Mouse (Mus musculus) liver, embryonic 11.5 days (tissue): Measurements from ENCODE around the gene Jaml. TPM values are rescaled to one million over a fixed set of nuclear protein-coding genes. Genes with fewer than 3 reads are reported as not detected.

ENCODE experiments used
- ATAC-seq: fragments of 200-750 bp; cut with Nextera tagmentation; replicated peaks from 2 replicates; pipeline ENCODE4 v1.8.0; 2017; ENCODE audit warnings: moderate number of reproducible peaks, mild to moderate bottlenecking, moderate TSS enrichment, moderate library complexity; ENCODE audit not compliant: low FRiP score
- DNase-seq: peaks from one replicate; pipeline ENCODE4 v3.0.0-alpha.2; 2017; ENCODE audit warnings: low spot score
- H3K27ac ChIP-seq: fragments of 300-500 bp; sonication (generic); 2 replicates; pipeline ENCODE4 v1.5.1; 2014; ENCODE audit warnings: mild to moderate bottlenecking, low read depth, low read length, control low read depth
- H3K27me3 ChIP-seq: fragments of 300-500 bp; sonication (generic); replicated peaks from 2 replicates; pipeline ENCODE4 v1.6.1; 2014; ENCODE audit warnings: low read length, mixed read lengths; ENCODE audit not compliant: control insufficient read depth, insufficient read depth
- H3K36me3 ChIP-seq: fragments of 300-500 bp; sonication (generic); 2 replicates; pipeline ENCODE4 v1.6.1; 2014; ENCODE audit warnings: mild to moderate bottlenecking, low read length, moderate library complexity, mixed read lengths; ENCODE audit not compliant: control insufficient read depth, insufficient read depth
- H3K4me1 ChIP-seq: fragments of 300-500 bp; sonication (generic); replicated peaks from 2 replicates; pipeline ENCODE4 v1.6.1; 2014; ENCODE audit warnings: low read length, mixed read lengths; ENCODE audit not compliant: control insufficient read depth, insufficient read depth
- H3K4me2 ChIP-seq: fragments of 300-500 bp; sonication (generic); 2 replicates; pipeline ENCODE4 v1.6.1; 2014; ENCODE audit warnings: mild to moderate bottlenecking, control low read depth, moderate library complexity
- H3K4me3 ChIP-seq: fragments of 300-500 bp; sonication (generic); 2 replicates; pipeline ENCODE4 v1.5.1; 2014; ENCODE audit warnings: low read depth, low read length, control low read depth
- H3K9ac ChIP-seq: fragments of 300-500 bp; sonication (generic); 2 replicates; pipeline ENCODE4 v1.6.1; 2014; ENCODE audit warnings: low read depth, low read length, control low read depth
- H3K9me3 ChIP-seq: fragments of 300-500 bp; sonication (generic); 2 replicates; pipeline ENCODE4 v1.6.1; 2016; ENCODE audit warnings: low read length, inconsistent platforms, mixed read lengths; ENCODE audit not compliant: control insufficient read depth
- WGBS: fragments of 180-500 bp; shearing (Covaris S2); extraction: QIAGEN DNeasy Blood & Tissue Kit; methylation state at CpG from one replicate; pipeline ENCODE4 v1.1.7; 2014; 5-methylcytosine and 5-hydroxymethylcytosine counted together
- polyA plus RNA-seq: library from polyadenylated mRNA; unstranded; fragments of >200 nt; fragmentation: Nextera tagmentation; extraction: Ambion mirVana; gene quantifications from 2 replicates; pipeline ENCODE4 v1.2.1, GENCODE M21; 2014

Gene Jaml
- polyA plus RNA-seq, 1 experiment from 2014 or later = 0.18 TPM

- ATAC-seq = no peak
- whole genome bisulfite sequencing = 78% methylated on average over 2 of the region's 2 CpGs
Observed at GRCm38 (mm10) chr9:45105596-45106374, 26.8 kb downstream of the Jaml start.

GRCm38 (mm10) chr9:45115706-45116105 is 36.7 kb downstream of the Jaml start:
- Histone ChIP-seq H3K9me3 (no peaks in the 10 kb centered on the region), H3K9ac (no peak overlapping the region), H3K27me3 (peaks cover 22% of the 10 kb centered on the region), H3K27ac (no peak overlapping the region), H3K4me3 (peak overlapping the region; percentile 14; the same call in 1 of the 2 replicates), H3K4me1 (no peaks in the 10 kb centered on the region), H3K36me3 (no peaks in the 10 kb centered on the region), H3K4me2 (peak overlapping the region; percentile 30)
- WGBS = 9% methylated on average over 14 of the region's 14 CpGs
- peak; percentile 42 for DNase-seq
- no peak for ATAC-seq

More at GRCm38 (mm10) chr9:45105596-45106374, 26.8 kb downstream of the Jaml start:
- Histone ChIP-seq H3K27ac (no peak overlapping the region), H3K27me3 (no peaks in the 10 kb centered on the region), H3K4me1 (no peaks in the 10 kb centered on the region), H3K36me3 (no peaks in the 10 kb centered on the region), H3K9ac (no peak overlapping the region), H3K9me3 (no peaks in the 10 kb centered on the region), H3K4me3 (no peak overlapping the region), H3K4me2 (no peak overlapping the region)
- no peak for DNase-seq

DNA sequence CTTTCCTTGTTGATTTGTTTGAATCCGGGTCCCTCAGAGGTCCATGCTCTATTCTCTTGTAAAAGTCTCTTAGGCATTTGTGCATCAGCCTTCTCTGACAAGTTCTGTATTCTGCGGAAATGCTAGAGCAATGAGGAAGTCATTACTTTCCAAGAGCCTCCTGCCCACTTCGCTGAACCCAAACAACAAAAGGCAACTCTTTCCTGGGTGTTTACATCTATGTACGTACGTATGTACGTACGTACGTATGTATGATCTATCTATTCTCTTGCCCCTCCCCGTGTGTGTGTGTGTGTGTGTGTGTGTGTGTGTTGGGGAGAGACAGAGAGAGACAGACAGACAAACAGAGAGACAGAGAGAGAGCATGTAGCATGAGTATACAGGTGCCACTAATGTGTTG is 37.8 kb downstream of the Jaml start:
- no peak for DNase-seq
- WGBS = 57% methylated on average over 9 of the region's 9 CpGs
- no peak overlapping the region for H3K27ac ChIP-seq
- ATAC-seq = no peak
- H3K4me3 ChIP-seq = no peak overlapping the region
- no peak overlapping the region for H3K4me2 ChIP-seq
- no peaks in the 10 kb centered on the region for H3K9me3 ChIP-seq
- peaks cover 22% of the 10 kb centered on the region for H3K27me3 ChIP-seq
- H3K9ac ChIP-seq = no peak overlapping the region
- no peaks in the 10 kb centered on the region for H3K4me1 ChIP-seq
- no peaks in the 10 kb centered on the region for H3K36me3 ChIP-seq

GRCm38 (mm10) chr9:45117741-45118431 is 38.9 kb downstream of the Jaml start, which contains the start of gene Scn2b:
TSS of gene Scn2b (plus strand) at chr9:45117782.
- peaks cover 22% of the 10 kb centered on the region for H3K27me3 ChIP-seq
- H3K4me3 ChIP-seq = peak within 1 kb of the TSS; percentile 51
- H3K4me2 ChIP-seq = peak within 1 kb of the TSS; percentile 47
- 3% methylated on average over 13 of the region's 13 CpGs for WGBS
- no peak for DNase-seq
- H3K9me3 ChIP-seq = no peaks in the 10 kb centered on the region
- peak within 1 kb of the TSS; percentile 35; the same call in 1 of the 2 replicates for H3K27ac ChIP-seq
- peak within 1 kb of the TSS; percentile 42 for H3K9ac ChIP-seq
- no peaks in the 10 kb centered on the region for H3K36me3 ChIP-seq
- ATAC-seq = no peak
- 0 out of 2 replicates have a peak, but pooled peaks cover 4% of the 10 kb centered on the region for H3K4me1 ChIP-seq

DNA sequence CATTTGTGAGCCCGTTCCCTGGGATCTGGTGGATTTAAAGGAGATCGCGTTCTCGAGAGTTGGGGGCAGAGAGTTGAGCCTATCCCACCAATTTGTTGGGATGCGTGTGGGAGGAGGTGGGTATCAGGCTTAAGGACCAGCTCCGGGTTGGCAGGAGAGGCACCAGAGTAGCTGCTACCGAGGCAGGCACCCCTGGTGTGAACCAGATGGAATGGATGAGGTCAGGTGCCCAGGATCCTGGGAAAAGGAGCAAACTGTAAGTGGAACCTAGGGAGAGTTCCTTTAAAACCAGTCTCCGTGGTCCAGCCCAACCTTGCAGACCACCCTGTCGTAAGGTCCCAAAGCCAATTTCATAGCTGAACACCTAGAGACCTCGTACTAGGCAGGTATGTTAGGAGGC is 39.6 kb downstream of the Jaml start:
- ATAC-seq = no peak
- WGBS = 25% methylated on average over 10 of the region's 10 CpGs
- Histone ChIP-seq H3K27me3 (peaks cover 22% of the 10 kb centered on the region), H3K27ac (no peak overlapping the region), H3K9ac (no peak overlapping the region), H3K36me3 (no peaks in the 10 kb centered on the region), H3K4me2 (peak overlapping the region; percentile 47), H3K4me1 (0 out of 2 replicates have a peak, but pooled peaks cover 4% of the 10 kb centered on the region), H3K9me3 (no peaks in the 10 kb centered on the region), H3K4me3 (peak overlapping the region; percentile 51)
- DNase-seq = no peak

DNA sequence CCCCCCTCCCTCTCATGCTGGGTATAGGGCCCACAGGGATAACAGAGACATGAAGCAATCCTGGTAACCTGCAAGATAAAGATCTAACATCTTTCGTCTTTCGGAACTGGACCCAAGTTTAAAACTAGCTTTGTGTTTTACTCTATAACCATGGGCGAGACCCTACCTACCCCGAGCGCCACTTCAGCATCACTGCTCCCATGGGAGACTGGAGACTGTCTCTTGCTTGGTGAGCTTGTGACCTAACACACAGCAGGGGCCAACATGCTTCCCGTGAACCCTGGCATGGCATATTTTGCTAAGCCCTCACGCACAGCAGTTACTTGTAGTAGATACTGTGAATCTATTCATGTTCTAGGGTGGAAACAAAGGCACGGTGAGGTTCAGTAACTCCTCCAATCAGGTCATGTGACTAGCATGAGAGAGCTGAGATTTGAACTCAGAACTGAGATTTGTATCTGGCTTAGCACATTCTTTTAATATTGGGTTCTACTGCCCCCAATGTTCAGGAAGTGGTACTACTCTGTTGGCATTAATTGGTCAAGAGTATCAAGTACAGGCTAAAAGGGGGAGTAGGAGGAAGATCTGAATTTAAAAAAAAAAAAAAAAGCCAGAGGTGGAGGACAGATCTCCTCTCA is 40.5 kb downstream of the Jaml start:
- Histone ChIP-seq H3K9me3 (no peaks in the 10 kb centered on the region), H3K9ac (no peak overlapping the region), H3K4me3 (no peak overlapping the region), H3K4me2 (no peak overlapping the region), H3K27ac (no peak overlapping the region), H3K4me1 (0 out of 2 replicates have a peak, but pooled peaks cover 4% of the 10 kb centered on the region), H3K27me3 (peaks cover 16% of the 10 kb centered on the region), H3K36me3 (no peaks in the 10 kb centered on the region)
- 88% methylated on average over 8 of the region's 8 CpGs for WGBS
- DNase-seq (no peak), ATAC-seq (no peak)

DNA sequence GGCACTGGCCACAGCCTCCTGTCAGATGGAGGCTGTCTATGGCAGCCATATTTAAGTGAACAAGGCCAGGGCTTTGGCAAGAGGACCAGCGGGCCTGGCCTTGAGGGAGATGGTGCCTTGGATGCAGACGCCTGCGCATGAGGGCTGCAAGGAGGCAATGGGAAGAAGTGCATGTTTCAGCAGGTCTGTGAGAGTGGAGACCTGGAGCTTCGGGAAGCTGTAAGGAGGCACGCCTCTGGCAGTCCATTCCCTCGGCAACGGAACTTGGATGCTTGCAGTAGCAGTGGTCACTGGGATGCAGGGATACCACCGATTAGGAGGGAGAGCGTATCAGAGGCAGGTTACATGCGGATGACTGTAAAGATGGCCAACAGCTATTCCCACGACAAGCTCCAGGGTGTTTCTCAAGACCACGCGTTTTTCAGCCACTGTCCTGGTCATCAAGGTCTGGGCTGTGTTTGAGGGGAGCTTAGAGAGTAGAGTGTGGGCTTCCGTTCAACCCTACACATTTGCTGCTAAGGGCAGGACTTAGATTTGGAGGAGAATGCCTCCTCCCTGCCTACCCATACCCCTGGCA is 41.1 kb downstream of the Jaml start:
- H3K4me3 ChIP-seq = no peak overlapping the region
- 85% methylated on average over 14 of the region's 14 CpGs for WGBS
- no peak overlapping the region for H3K4me2 ChIP-seq
- H3K9me3 ChIP-seq = no peaks in the 10 kb centered on the region
- H3K27ac ChIP-seq = no peak overlapping the region
- 0 out of 2 replicates have a peak, but pooled peaks cover 4% of the 10 kb centered on the region for H3K4me1 ChIP-seq
- no peaks in the 10 kb centered on the region for H3K36me3 ChIP-seq
- no peak for DNase-seq
- no peak for ATAC-seq
- H3K9ac ChIP-seq = no peak overlapping the region
- peaks cover 14% of the 10 kb centered on the region for H3K27me3 ChIP-seq

- Histone ChIP-seq H3K27ac (no peak overlapping the region), H3K9ac (no peak overlapping the region), H3K9me3 (no peaks in the 10 kb centered on the region), H3K4me2 (no peak overlapping the region), H3K27me3 (peaks cover 13% of the 10 kb centered on the region), H3K4me3 (no peak overlapping the region), H3K36me3 (no peaks in the 10 kb centered on the region), H3K4me1 (0 out of 2 replicates have a peak, but pooled peaks cover 4% of the 10 kb centered on the region)
- no peak for ATAC-seq
- no peak for DNase-seq
- 79% methylated on average over 6 of the region's 6 CpGs for WGBS
Observed at GRCm38 (mm10) chr9:45120567-45120966, 41.6 kb downstream of the Jaml start.
